In the genomic region with DNA sequence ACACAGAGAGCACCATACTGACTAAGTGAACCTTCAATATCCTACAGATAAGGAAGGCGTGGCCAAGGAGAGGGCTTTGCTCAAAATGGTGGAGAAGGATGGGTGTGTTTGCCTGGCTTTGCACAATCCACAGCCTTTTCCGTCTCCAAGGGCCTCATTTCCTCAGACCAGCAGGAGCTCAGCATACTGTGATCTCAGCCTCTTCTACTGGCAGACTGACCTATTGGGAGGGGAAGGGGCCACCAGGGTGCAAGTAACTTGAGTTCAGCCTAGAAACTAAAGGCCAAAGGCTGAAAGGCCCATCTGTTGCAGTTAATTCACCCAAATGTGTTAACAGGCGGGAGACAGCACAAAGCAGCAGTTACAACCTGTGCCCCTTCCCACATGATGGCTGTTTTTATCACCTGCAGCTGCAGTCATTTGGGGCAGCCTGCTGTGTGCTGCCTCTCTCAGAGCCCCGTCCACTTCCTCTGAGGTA, we compare ENCODE assay signal across 11 mouse cellular contexts. TPM values are rescaled to one million over a fixed set of nuclear protein-coding genes. Genes with fewer than 3 reads are reported as not detected.
A peak's percentile ranks its signal among the peaks of the same experiment; 100 is the strongest.
DNase-seq lines count a peak whose midpoint lies in the region; ATAC-seq and TF ChIP-seq lines count a peak whose summit lies in the region.
"Had no signal": no experiment of that assay in that cellular context is flagged by ENCODE, and none has a peak within 500 bp of the region (broad histone marks: within the 10 kb centered on the region; RNA-seq: fewer than 3 reads in every experiment).

No protein-coding gene starts in this region.

- no peaks in the 10 kb centered on the region for H3K9me3 ChIP-seq in liver, postnatal 0 days (ENCODE audit: low read length)
- no peaks in the 10 kb centered on the region for H3K9me3 ChIP-seq in limb, embryonic 12.5 days

- peak; percentile 40 for DNase-seq in liver
- DNase-seq in liver, postnatal 0 days = no peak
- DNase-seq in c-Kit-negative CD71-positive TER-119-positive erythroid progenitor cells, embryonic 14.5 days (ENCODE audit: low read depth, low spot score) = peak; percentile 19
- DNase-seq in thymus, postnatal 25 days = peak; percentile 55
- no peak for DNase-seq in testis, postnatal 10 days (ENCODE audit: low spot score)
- DNase-seq in adrenal gland, adult 2 months = no peak
- no peak for DNase-seq in layer of hippocampus, postnatal 10 days (ENCODE audit: low spot score in 2 of 2)
- DNase-seq: layer of hippocampus, postnatal 36 days; lung, adult 2 months had no signal

- H3K27me3 ChIP-seq in liver, postnatal 0 days (ENCODE audit: insufficient read depth, low read length) = no peaks in the 10 kb centered on the region
- H3K27me3 ChIP-seq in limb, embryonic 12.5 days = peaks cover 3% of the 10 kb centered on the region; the same call in 1 of the 2 replicates

- H3K4me3 ChIP-seq in liver, postnatal 0 days (ENCODE audit: low read depth, low read length) = no peak overlapping the region
- no peak overlapping the region for H3K4me3 ChIP-seq in limb, embryonic 12.5 days (replicated peaks)

- TF ChIP-seq CTCF in liver, postnatal 0 days (IDR thresholded peaks at IDR 0.05; ENCODE audit: low read depth) = no peak

- TF ChIP-seq EP300 in liver, postnatal 0 days (IDR thresholded peaks at IDR 0.05; ENCODE audit: low read depth) = no peak

- H3K4me2 ChIP-seq in liver, postnatal 0 days (ENCODE audit: low read depth, low read length) = no peak overlapping the region
- peak overlapping the region; percentile 13 for H3K4me2 ChIP-seq in limb, embryonic 12.5 days

- 72% methylated on average over 4 of the region's 4 CpGs for WGBS in liver, postnatal 0 days (ENCODE audit: insufficient replicate concordance)
- 20% methylated on average over 4 of the region's 4 CpGs for WGBS in limb, embryonic 12.5 days

- H3K36me3 ChIP-seq in liver, postnatal 0 days (replicated peaks; ENCODE audit: insufficient read depth, low read length) = peaks cover 8% of the 10 kb centered on the region
- no peaks in the 10 kb centered on the region for H3K36me3 ChIP-seq in limb, embryonic 12.5 days

- no peak for ATAC-seq in liver, postnatal 0 days
- ATAC-seq in limb, embryonic 12.5 days (ENCODE audit: insufficient number of reproducible peaks, insufficient read depth, low FRiP score, low TSS enrichment, low read depth) = peak; percentile 60
- ATAC-seq: activated CD4-positive, CD25-positive, alpha-beta regulatory T cell, adult 4 months had no signal

- H3K4me1 ChIP-seq in liver, postnatal 0 days (ENCODE audit: insufficient read depth) = peaks cover 33% of the 10 kb centered on the region
- H3K4me1 ChIP-seq in limb, embryonic 12.5 days (replicated peaks) = peaks cover 82% of the 10 kb centered on the region

- H3K9ac ChIP-seq in liver, postnatal 0 days (replicated peaks) = no peak overlapping the region
- H3K9ac ChIP-seq in limb, embryonic 12.5 days (replicated peaks) = no peak overlapping the region

- H3K27ac ChIP-seq in liver, postnatal 0 days (ENCODE audit: low read depth) = no peak overlapping the region
- H3K27ac ChIP-seq in limb, embryonic 12.5 days = peak overlapping the region; percentile 56; the same call in 1 of the 2 replicates

RNA-seq across cellular contexts. Expression of a gene that starts 29.4 kb away (rescaled TPM):
- polyA plus RNA-seq in liver, postnatal 0 days (2015; fragmentation: Nextera tagmentation; extraction: Ambion mirVana) = 4.6 and 4.7 TPM in 2 replicates
- 19.0 and 22.4 TPM in 2 replicates for polyA plus RNA-seq in limb, embryonic 12.5 days (2016; fragmentation: Nextera tagmentation; extraction: Ambion mirVana)
- 1 to 10 TPM; 3.4 to 5.5 TPM for total RNA-seq in adrenal gland, adult 2 months (2021)
- polyA plus RNA-seq in adrenal gland, adult 2 months (2012; rRNA removed) = 6.9 and 8.8 TPM in 2 replicates
- total RNA-seq in layer of hippocampus, postnatal 10 days (2021) = 10 to 100 TPM; 10.0 to 11.8 TPM

RNA-seq across cellular contexts. Expression of a gene that starts 41.6 kb away (rescaled TPM):
- 40.2 and 40.4 TPM in 2 replicates for polyA plus RNA-seq in liver, postnatal 0 days (2015; fragmentation: Nextera tagmentation; extraction: Ambion mirVana)
- 79.6 and 83.3 TPM in 2 replicates for polyA plus RNA-seq in limb, embryonic 12.5 days (2016; fragmentation: Nextera tagmentation; extraction: Ambion mirVana)
- 10 to 100 TPM; 52.2 to 87.8 TPM for total RNA-seq in adrenal gland, adult 2 months (2021)
- polyA plus RNA-seq in adrenal gland, adult 2 months (2012; rRNA removed) = 45.7 and 60.6 TPM in 2 replicates
- total RNA-seq in layer of hippocampus, postnatal 10 days (2021) = 10 to 100 TPM; 64.3 to 66.9 TPM

Comparison
In these comparisons a context has a peak if more than half of its experiments do, and no peak if none do; other contexts are left out.
1. DNase-seq: peak in liver (single experiment), c-Kit-negative CD71-positive TER-119-positive erythroid progenitor cells, embryonic 14.5 days (single experiment) and thymus, postnatal 25 days (single experiment); none in liver, postnatal 0 days (single experiment), testis, postnatal 10 days (single experiment), adrenal gland, adult 2 months (single experiment) and layer of hippocampus, postnatal 10 days (0 of 2).